ENCODE assay signal across 17 mouse cellular contexts in the genomic region with DNA sequence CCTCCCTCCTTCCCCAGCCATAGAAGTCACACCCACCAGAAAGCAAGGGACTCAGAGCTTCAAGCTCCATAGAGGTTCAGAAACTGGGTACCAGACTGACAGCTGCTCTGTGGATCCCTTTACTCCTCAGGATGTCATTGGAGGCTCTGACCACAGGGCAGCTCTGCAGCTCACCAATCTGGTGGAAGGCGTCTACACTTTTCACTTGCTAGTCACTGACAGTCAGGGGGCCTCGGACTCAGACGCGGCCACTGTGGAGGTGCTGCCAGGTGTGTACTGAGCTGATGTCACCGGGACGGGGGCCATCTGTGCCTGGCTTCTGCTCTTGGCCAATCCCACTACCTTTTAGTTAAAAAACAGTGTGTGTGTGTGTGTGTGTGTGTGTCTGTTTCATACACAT. TPM values are rescaled to one million over a fixed set of nuclear protein-coding genes. Genes with fewer than 3 reads are reported as not detected.
DNase-seq lines count a peak whose midpoint lies in the region; ATAC-seq and TF ChIP-seq lines count a peak whose summit lies in the region.
"Had no signal": no experiment of that assay in that cellular context is flagged by ENCODE, and none has a peak within 500 bp of the region (broad histone marks: within the 10 kb centered on the region; RNA-seq: fewer than 3 reads in every experiment).

No protein-coding gene starts in this region.

- peak; percentile 29 for DNase-seq in gastrocnemius, adult 2 months
- DNase-seq in gastrocnemius, postnatal 10 days: no peak
- DNase-seq in left cerebral cortex, adult 2 months (ENCODE audit: extremely low spot score in 1 of 2, low spot score in 2 of 2): no peak
- DNase-seq in left cerebral cortex, postnatal 25 days (ENCODE audit: low spot score in 2 of 2): no peak
- DNase-seq in kidney, adult 8-10 months: peak; percentile 40 to 62
- DNase-seq in lung, postnatal 10 days: peak; percentile 41
- DNase-seq: forebrain, postnatal 0 days had no signal

- no peak overlapping the region for H3K4me3 ChIP-seq in gastrocnemius, adult 2 months
- H3K4me3 ChIP-seq in left cerebral cortex, adult 2 months: no peak overlapping the region
- H3K4me3 ChIP-seq: limb, embryonic 13.5 days; lung, embryonic 15.5 days; midbrain, embryonic 12.5 days; stomach, embryonic 15.5 days had no signal

- H3K27ac ChIP-seq in gastrocnemius, adult 2 months: no peak overlapping the region
- no peak overlapping the region for H3K27ac ChIP-seq in left cerebral cortex, adult 2 months
- H3K27ac ChIP-seq: limb, embryonic 13.5 days; lung, embryonic 15.5 days; midbrain, embryonic 12.5 days; stomach, embryonic 15.5 days had no signal

- intact Hi-C loops in gastrocnemius, adult 2 months (cut with DNase I): no loop called here
- intact Hi-C loops in left cerebral cortex, adult 2 months (cut with DNase I): no loop called here
- intact Hi-C loops in left cerebral cortex, postnatal 25 days (cut with DNase I): no loop called here

- no peak for ATAC-seq in megakaryocyte, adult 5-6 weeks (ENCODE audit: poor library complexity, severe bottlenecking)
- ATAC-seq: forebrain, postnatal 0 days; inflammation-experienced regulatory T-cells, adult 6 months had no signal

- TF ChIP-seq CTCF in gastrocnemius, adult 2 months (IDR thresholded peaks at IDR 0.05): peak; percentile 36
- peak; percentile 22 for TF ChIP-seq CTCF in left cerebral cortex, adult 2 months (IDR thresholded peaks at IDR 0.05)

RNA-seq across cellular contexts. Expression of gene D130043K22Rik, which starts 37.5 kb away (rescaled TPM):
- total RNA-seq in gastrocnemius, adult 2 months (2021): not detected
- under 1 TPM; 0.05 to 0.07 TPM for total RNA-seq in gastrocnemius, postnatal 10 days (2021)
- total RNA-seq in left cerebral cortex, adult 2 months (2021): 10 to 100 TPM; 30.8 to 31.2 TPM
- total RNA-seq in left cerebral cortex, postnatal 25 days (2021): 10 to 100 TPM; 29.0 to 30.8 TPM
- not detected in 2 replicates for total RNA-seq in megakaryocyte, adult 5-6 weeks (2015)
- total RNA-seq in megakaryocyte, adult 5-6 weeks (2017): not detected in 2 replicates
- total RNA-seq: common myeloid progenitor, adult 5-6 weeks; gastrocnemius, postnatal 4 days; hematopoietic stem cell, adult 5-6 weeks; MEL had no signal

RNA-seq across cellular contexts. Expression of gene Tdp2, which starts 50.9 kb away (rescaled TPM):
- 1 to 10 TPM; 8.9 to 9.0 TPM for total RNA-seq in gastrocnemius, adult 2 months (2021)
- 10 to 100 TPM; 10.8 to 12.4 TPM for total RNA-seq in gastrocnemius, postnatal 10 days (2021)
- total RNA-seq in left cerebral cortex, adult 2 months (2021): 10 to 100 TPM; 18.8 to 20.7 TPM
- total RNA-seq in left cerebral cortex, postnatal 25 days (2021): 10 to 100 TPM; 17.9 to 20.8 TPM
- 45.4 and 47.7 TPM in 2 replicates for total RNA-seq in megakaryocyte, adult 5-6 weeks (2015)
- total RNA-seq in megakaryocyte, adult 5-6 weeks (2017): 32.9 and 35.6 TPM in 2 replicates

RNA-seq across cellular contexts. Expression of gene Acot13, which starts 51.1 kb away (rescaled TPM):
- total RNA-seq in gastrocnemius, adult 2 months (2021): 100 to 1,000 TPM; 123 to 190 TPM
- total RNA-seq in gastrocnemius, postnatal 10 days (2021): 10 to 100 TPM; 90.3 to 97.4 TPM
- 10 to 100 TPM; 80.0 to 82.9 TPM for total RNA-seq in left cerebral cortex, adult 2 months (2021)
- 10 to 100 TPM; 72.3 to 79.9 TPM for total RNA-seq in left cerebral cortex, postnatal 25 days (2021)
- total RNA-seq in megakaryocyte, adult 5-6 weeks (2015): 26.7 and 27.1 TPM in 2 replicates
- 26.1 and 30.3 TPM in 2 replicates for total RNA-seq in megakaryocyte, adult 5-6 weeks (2017)

RNA-seq across cellular contexts. Expression of gene Aldh5a1, which starts 55.0 kb away (rescaled TPM):
- total RNA-seq in gastrocnemius, adult 2 months (2021): 1 to 10 TPM; 7.2 to 8.9 TPM
- 1 to 10 TPM; 3.0 to 3.3 TPM for total RNA-seq in gastrocnemius, postnatal 10 days (2021)
- 10 to 100 TPM; 56.5 to 56.8 TPM for total RNA-seq in left cerebral cortex, adult 2 months (2021)
- 10 to 100 TPM; 54.2 to 58.7 TPM for total RNA-seq in left cerebral cortex, postnatal 25 days (2021)
- total RNA-seq in megakaryocyte, adult 5-6 weeks (2015): 0.62 and 0.89 TPM in 2 replicates
- 0.89 and 1.1 TPM in 2 replicates for total RNA-seq in megakaryocyte, adult 5-6 weeks (2017)

Comparison
In these comparisons a context has a peak if more than half of its experiments do, and no peak if none do; other contexts are left out.
1. DNase-seq: peak in gastrocnemius, adult 2 months (single experiment), kidney, adult 8-10 months (2 of 2) and lung, postnatal 10 days (single experiment); none in gastrocnemius, postnatal 10 days (single experiment), left cerebral cortex, adult 2 months (0 of 2) and left cerebral cortex, postnatal 25 days (0 of 2).
2. RNA of gene D130043K22Rik, which starts 37.5 kb away (total RNA-seq): 30.8 to 31.2 TPM in left cerebral cortex, adult 2 months and 29.0 to 30.8 TPM in left cerebral cortex, postnatal 25 days; 0.05 to 0.07 TPM in gastrocnemius, postnatal 10 days, not detected in gastrocnemius, adult 2 months and not detected in megakaryocyte, adult 5-6 weeks; every median in the first group is over 10 times any median in the second.